ENCODE assay signal across 14 mouse cellular contexts in genomic region chr2:108764703-108765102, GRCm38 (mm10).
DNase-seq lines count a peak whose midpoint lies in the region; ATAC-seq and TF ChIP-seq lines count a peak whose summit lies in the region.
"Had no signal": no experiment of that assay in that cellular context is flagged by ENCODE, and none has a peak within 500 bp of the region (broad histone marks: within the 10 kb centered on the region; RNA-seq: fewer than 3 reads in every experiment).

No protein-coding gene starts in this region.

- no peak overlapping the region for H3K27ac ChIP-seq in embryonic facial prominence, embryonic 14.5 days (replicated peaks; ENCODE audit: low read depth, low read length)
- H3K27ac ChIP-seq in embryonic facial prominence, embryonic 10.5 days (replicated peaks) = no peak overlapping the region
- peak overlapping the region; percentile 46; the same call in 1 of the 2 replicates for H3K27ac ChIP-seq in embryonic fibroblast, embryonic 13.5 days (ENCODE audit: insufficient read depth, low read length)
- no peak overlapping the region for H3K27ac ChIP-seq in lung, postnatal 0 days (ENCODE audit: low read length)
- H3K27ac ChIP-seq: kidney, postnatal 0 days; midbrain, embryonic 12.5 days had no signal

- H3K36me3 ChIP-seq in embryonic facial prominence, embryonic 14.5 days (ENCODE audit: control insufficient read depth, insufficient read depth, low read length) = no peaks in the 10 kb centered on the region
- no peaks in the 10 kb centered on the region for H3K36me3 ChIP-seq in embryonic facial prominence, embryonic 10.5 days (replicated peaks)
- no peaks in the 10 kb centered on the region for H3K36me3 ChIP-seq in lung, postnatal 0 days (ENCODE audit: insufficient read depth, low read length)
- H3K36me3 ChIP-seq: midbrain, embryonic 12.5 days had no signal

- TF ChIP-seq POLR2A in embryonic fibroblast, embryonic 13.5 days (IDR thresholded peaks at IDR 0.05; ENCODE audit: low read depth, low read length) = no peak

- peak; percentile 4 for DNase-seq in embryonic facial prominence, embryonic 14.5 days (ENCODE audit: low spot score)
- no peak for DNase-seq in embryonic facial prominence, embryonic 10.5 days (ENCODE audit: low spot score)
- peak; percentile 96 for DNase-seq in 3T3-L1 (ENCODE audit: low read depth, low spot score)
- peak; percentile 79 for DNase-seq in brain, adult 2 months (ENCODE audit: low read depth, low spot score)
- DNase-seq in lung, postnatal 0 days (ENCODE audit: low spot score) = no peak
- DNase-seq in T-cell, adult 2 months (ENCODE audit: low spot score) = no peak
- DNase-seq in lung, postnatal 36 days = no peak
- DNase-seq: adrenal gland, adult 2 months; heart, adult 18-20 months; liver, postnatal 0 days had no signal

- H3K27me3 ChIP-seq in embryonic facial prominence, embryonic 14.5 days (replicated peaks; ENCODE audit: control insufficient read depth, insufficient read depth, low read length) = no peaks in the 10 kb centered on the region
- H3K27me3 ChIP-seq in embryonic facial prominence, embryonic 10.5 days (replicated peaks; ENCODE audit: low read depth, poor library complexity, severe bottlenecking) = no peaks in the 10 kb centered on the region
- no peaks in the 10 kb centered on the region for H3K27me3 ChIP-seq in lung, postnatal 0 days (replicated peaks; ENCODE audit: insufficient read depth, low read length)
- H3K27me3 ChIP-seq: midbrain, embryonic 12.5 days had no signal

- no peaks in the 10 kb centered on the region for H3K9me3 ChIP-seq in embryonic facial prominence, embryonic 14.5 days (ENCODE audit: control insufficient read depth, low read length)
- no peaks in the 10 kb centered on the region for H3K9me3 ChIP-seq in embryonic facial prominence, embryonic 10.5 days
- H3K9me3 ChIP-seq in lung, postnatal 0 days (ENCODE audit: low read length) = no peaks in the 10 kb centered on the region
- H3K9me3 ChIP-seq: midbrain, embryonic 12.5 days had no signal

- H3K4me2 ChIP-seq in embryonic facial prominence, embryonic 14.5 days (ENCODE audit: low read depth, low read length) = no peak overlapping the region
- no peak overlapping the region for H3K4me2 ChIP-seq in lung, postnatal 0 days (replicated peaks; ENCODE audit: low read depth, low read length)
- H3K4me2 ChIP-seq: midbrain, embryonic 12.5 days had no signal

- 73% methylated on average over 4 of the region's 4 CpGs for WGBS in embryonic facial prominence, embryonic 14.5 days
- WGBS in embryonic facial prominence, embryonic 10.5 days = 84% methylated on average over 4 of the region's 4 CpGs
- WGBS in lung, postnatal 0 days = 57% methylated on average over 4 of the region's 4 CpGs

- TF ChIP-seq EP300 in lung, postnatal 0 days (IDR thresholded peaks at IDR 0.05) = no peak

- no peak for TF ChIP-seq CTCF in embryonic fibroblast, embryonic 13.5 days (IDR thresholded peaks at IDR 0.05; ENCODE audit: borderline replicate concordance, insufficient read depth, low read length)
- TF ChIP-seq CTCF in lung, postnatal 0 days (IDR thresholded peaks at IDR 0.05) = no peak

- H3K4me3 ChIP-seq in embryonic facial prominence, embryonic 14.5 days (ENCODE audit: low read depth, low read length) = no peak overlapping the region
- no peak overlapping the region for H3K4me3 ChIP-seq in embryonic facial prominence, embryonic 10.5 days
- no peak overlapping the region for H3K4me3 ChIP-seq in embryonic fibroblast, embryonic 13.5 days (ENCODE audit: insufficient read depth, low read length)
- no peak overlapping the region for H3K4me3 ChIP-seq in lung, postnatal 0 days (ENCODE audit: low read depth, low read length)
- H3K4me3 ChIP-seq: midbrain, embryonic 12.5 days had no signal

- no peak for ATAC-seq in embryonic facial prominence, embryonic 14.5 days (ENCODE audit: low read depth)
- no peak for ATAC-seq in lung, postnatal 0 days
- ATAC-seq: hindbrain, embryonic 16.5 days; liver, postnatal 0 days had no signal

- H3K9ac ChIP-seq in embryonic facial prominence, embryonic 14.5 days (ENCODE audit: low read depth, low read length) = no peak overlapping the region
- H3K9ac ChIP-seq in lung, postnatal 0 days (replicated peaks; ENCODE audit: low read depth) = no peak overlapping the region
- H3K9ac ChIP-seq: liver, postnatal 0 days; midbrain, embryonic 12.5 days had no signal

- no peaks in the 10 kb centered on the region for H3K4me1 ChIP-seq in embryonic facial prominence, embryonic 14.5 days (ENCODE audit: control insufficient read depth, insufficient read depth, low read length)
- H3K4me1 ChIP-seq in embryonic facial prominence, embryonic 10.5 days = no peaks in the 10 kb centered on the region
- no peaks in the 10 kb centered on the region; the same call in 1 of the 2 replicates for H3K4me1 ChIP-seq in embryonic fibroblast, embryonic 13.5 days (ENCODE audit: control insufficient read depth, insufficient read depth, low read length)
- no peaks in the 10 kb centered on the region for H3K4me1 ChIP-seq in lung, postnatal 0 days (ENCODE audit: insufficient read depth, low read depth, low read length)
- H3K4me1 ChIP-seq: midbrain, embryonic 12.5 days had no signal

Comparison
In these comparisons a context has a peak if more than half of its experiments do, and no peak if none do; other contexts are left out.
1. DNase-seq: peak in embryonic facial prominence, embryonic 14.5 days (single experiment), 3T3-L1 (single experiment) and brain, adult 2 months (single experiment); none in embryonic facial prominence, embryonic 10.5 days (single experiment), lung, postnatal 0 days (single experiment), T-cell, adult 2 months (single experiment) and lung, postnatal 36 days (single experiment).